Mouse (Mus musculus): ENCODE data around the gene Golga1. TPM values are rescaled to one million over a fixed set of nuclear protein-coding genes. Genes with fewer than 3 reads are reported as not detected.

Golga1 gene
- polyA plus RNA-seq, 1 experiment from 2014 or later: 17.0 TPM

GRCm38 (mm10) chr2:39005574-39006079 lies 59.7 kb downstream of the Golga1 start, which contains the start of gene Rpl35:
Rpl35 (minus strand) TSS chr2:39005624.
- Histone ChIP-seq H3K4me3 (peak within 1 kb of the TSS; percentile 82), H3K27me3 (replicated peaks) (no peaks in the 10 kb centered on the region), H3K4me1 (peaks cover 52% of the 10 kb centered on the region), H3K9ac (peak within 1 kb of the TSS; percentile 96), H3K27ac (replicated peaks) (peak within 1 kb of the TSS; percentile 85), H3K36me3 (peaks cover 34% of the 10 kb centered on the region), H3K9me3 (no peaks in the 10 kb centered on the region), H3K4me2 (peak within 1 kb of the TSS; percentile 98)
- WGBS: 11% methylated on average over 15 of the region's 15 CpGs
- ATAC-seq (ENCODE audit: extremely low read depth, insufficient number of reproducible peaks, low FRiP score, low TSS enrichment): no peak

GRCm38 (mm10) chr2:39004880-39005435 lies 60.4 kb downstream of the Golga1 start, which contains the start of gene Arpc5l:
Arpc5l (plus strand) TSS chr2:39005348.
- Histone ChIP-seq H3K4me1 (peaks cover 50% of the 10 kb centered on the region), H3K27me3 (replicated peaks) (no peaks in the 10 kb centered on the region), H3K4me3 (peak within 1 kb of the TSS; percentile 82), H3K36me3 (peaks cover 41% of the 10 kb centered on the region), H3K9me3 (no peaks in the 10 kb centered on the region), H3K9ac (peak within 1 kb of the TSS; percentile 96), H3K27ac (replicated peaks) (peak within 1 kb of the TSS; percentile 85), H3K4me2 (peak within 1 kb of the TSS; percentile 98)
- WGBS: under 1% methylated on average over 58 of the region's 58 CpGs
- ATAC-seq (ENCODE audit: extremely low read depth, insufficient number of reproducible peaks, low FRiP score, low TSS enrichment): peak; percentile 80

- WGBS: 0% methylated on average over 11 of the region's 11 CpGs
- no peaks in the 10 kb centered on the region for H3K9me3 ChIP-seq
- peaks cover 45% of the 10 kb centered on the region for H3K36me3 ChIP-seq
- peaks cover 46% of the 10 kb centered on the region for H3K4me1 ChIP-seq
- H3K27me3 ChIP-seq (replicated peaks): no peaks in the 10 kb centered on the region
- peak overlapping the region; percentile 82 for H3K4me3 ChIP-seq
- ATAC-seq (ENCODE audit: extremely low read depth, insufficient number of reproducible peaks, low FRiP score, low TSS enrichment): no peak
- peak overlapping the region; percentile 96 for H3K9ac ChIP-seq
- H3K27ac ChIP-seq (replicated peaks): peak overlapping the region; percentile 85
- peak overlapping the region; percentile 98 for H3K4me2 ChIP-seq
Observed at GRCm38 (mm10) chr2:39004372-39004771, 61.0 kb downstream of the Golga1 start.

- H3K4me2 ChIP-seq: peak overlapping the region; percentile 98
- H3K9me3 ChIP-seq: no peaks in the 10 kb centered on the region
- peaks cover 45% of the 10 kb centered on the region for H3K36me3 ChIP-seq
- no peaks in the 10 kb centered on the region for H3K27me3 ChIP-seq (replicated peaks)
- 62% methylated on average over 5 of the region's 5 CpGs for WGBS
- peak overlapping the region; percentile 96 for H3K9ac ChIP-seq
- no peak overlapping the region; the same call in 1 of the 2 replicates for H3K27ac ChIP-seq (replicated peaks)
- peaks cover 37% of the 10 kb centered on the region for H3K4me1 ChIP-seq
- ATAC-seq (ENCODE audit: extremely low read depth, insufficient number of reproducible peaks, low FRiP score, low TSS enrichment): no peak
- peak overlapping the region; percentile 82 for H3K4me3 ChIP-seq
Observed at GRCm38 (mm10) chr2:39003512-39003911, 61.8 kb downstream of the Golga1 start.

GRCm38 (mm10) chr2:39003106-39003505 lies 62.2 kb downstream of the Golga1 start:
- Histone ChIP-seq H3K9ac (peak overlapping the region; percentile 96), H3K36me3 (peaks cover 45% of the 10 kb centered on the region), H3K4me3 (peak overlapping the region; percentile 82), H3K9me3 (no peaks in the 10 kb centered on the region), H3K4me2 (peak overlapping the region; percentile 98), H3K4me1 (peaks cover 41% of the 10 kb centered on the region), H3K27me3 (replicated peaks) (no peaks in the 10 kb centered on the region), H3K27ac (replicated peaks) (no peak overlapping the region)
- ATAC-seq (ENCODE audit: extremely low read depth, insufficient number of reproducible peaks, low FRiP score, low TSS enrichment): no peak
- 49% methylated on average over 8 of the region's 8 CpGs for WGBS

- 71% methylated on average over 3 of the region's 3 CpGs for WGBS
- Histone ChIP-seq H3K36me3 (peaks cover 45% of the 10 kb centered on the region), H3K4me1 (peaks cover 43% of the 10 kb centered on the region), H3K4me2 (no peak overlapping the region), H3K9ac (no peak overlapping the region; the same call in 1 of the 2 replicates), H3K27ac (replicated peaks) (no peak overlapping the region), H3K4me3 (no peak overlapping the region), H3K27me3 (replicated peaks) (no peaks in the 10 kb centered on the region), H3K9me3 (no peaks in the 10 kb centered on the region)
- no peak for ATAC-seq (ENCODE audit: extremely low read depth, insufficient number of reproducible peaks, low FRiP score, low TSS enrichment)
Observed at GRCm38 (mm10) chr2:39001866-39002265, 63.5 kb downstream of the Golga1 start.

GRCm38 (mm10) chr2:39000587-39000919 lies 64.8 kb downstream of the Golga1 start:
- Histone ChIP-seq H3K9me3 (no peaks in the 10 kb centered on the region), H3K27ac (replicated peaks) (no peak overlapping the region), H3K36me3 (peaks cover 45% of the 10 kb centered on the region), H3K4me3 (no peak overlapping the region), H3K4me1 (peaks cover 31% of the 10 kb centered on the region), H3K4me2 (no peak overlapping the region), H3K27me3 (replicated peaks) (no peaks in the 10 kb centered on the region), H3K9ac (no peak overlapping the region)
- WGBS: 85% methylated on average over 4 of the region's 4 CpGs
- no peak for ATAC-seq (ENCODE audit: extremely low read depth, insufficient number of reproducible peaks, low FRiP score, low TSS enrichment)

GRCm38 (mm10) chr2:38999910-39000586 lies 65.3 kb downstream of the Golga1 start:
- H3K9ac ChIP-seq: no peak overlapping the region
- no peak overlapping the region for H3K27ac ChIP-seq (replicated peaks)
- peaks cover 45% of the 10 kb centered on the region for H3K36me3 ChIP-seq
- H3K27me3 ChIP-seq (replicated peaks): no peaks in the 10 kb centered on the region
- H3K4me3 ChIP-seq: no peak overlapping the region
- no peaks in the 10 kb centered on the region for H3K9me3 ChIP-seq
- no peak for ATAC-seq (ENCODE audit: extremely low read depth, insufficient number of reproducible peaks, low FRiP score, low TSS enrichment)
- peaks cover 30% of the 10 kb centered on the region for H3K4me1 ChIP-seq
- H3K4me2 ChIP-seq: no peak overlapping the region
- WGBS: 65% methylated on average over 8 of the region's 8 CpGs

- peaks cover 30% of the 10 kb centered on the region for H3K4me1 ChIP-seq
- no peaks in the 10 kb centered on the region for H3K27me3 ChIP-seq (replicated peaks)
- H3K9me3 ChIP-seq: no peaks in the 10 kb centered on the region
- no peak for ATAC-seq (ENCODE audit: extremely low read depth, insufficient number of reproducible peaks, low FRiP score, low TSS enrichment)
- peaks cover 45% of the 10 kb centered on the region for H3K36me3 ChIP-seq
- 0 out of 2 replicates have a peak overlapping the region, but pooled peaks have one; percentile 8 for H3K27ac ChIP-seq (replicated peaks)
- no peak overlapping the region for H3K9ac ChIP-seq
- no peak overlapping the region for H3K4me3 ChIP-seq
- H3K4me2 ChIP-seq: no peak overlapping the region
- 39% methylated on average over 4 of the region's 4 CpGs for WGBS
Observed at GRCm38 (mm10) chr2:38999381-38999780, 66.0 kb downstream of the Golga1 start.

GRCm38 (mm10) chr2:38997386-38998374 lies 67.7 kb downstream of the Golga1 start, which contains the start of gene Wdr38:
Wdr38 (plus strand) TSS chr2:38997476.
- WGBS: 9% methylated on average over 33 of the region's 33 CpGs
- ATAC-seq (ENCODE audit: extremely low read depth, insufficient number of reproducible peaks, low FRiP score, low TSS enrichment): peak; percentile 69

GRCm38 (mm10) chr2:38992452-38992851 lies 72.9 kb downstream of the Golga1 start:
- Histone ChIP-seq H3K27me3 (replicated peaks) (no peaks in the 10 kb centered on the region), H3K36me3 (no peaks in the 10 kb centered on the region), H3K4me1 (peaks cover 7% of the 10 kb centered on the region; the same call in 1 of the 2 replicates), H3K4me3 (no peak overlapping the region), H3K27ac (replicated peaks) (no peak overlapping the region), H3K9me3 (no peaks in the 10 kb centered on the region), H3K4me2 (no peak overlapping the region), H3K9ac (no peak overlapping the region)
- no peak for ATAC-seq (ENCODE audit: extremely low read depth, insufficient number of reproducible peaks, low FRiP score, low TSS enrichment)
- WGBS: 52% methylated on average over 4 of the region's 4 CpGs

More at GRCm38 (mm10) chr2:38997386-38998374, 67.7 kb downstream of the Golga1 start, which contains the start of gene Wdr38:
- Histone ChIP-seq H3K9me3 (no peaks in the 10 kb centered on the region), H3K4me2 (peak within 1 kb of the TSS; percentile 74), H3K9ac (peak within 1 kb of the TSS; percentile 80), H3K4me3 (peak within 1 kb of the TSS; percentile 57), H3K36me3 (peaks cover 32% of the 10 kb centered on the region), H3K27me3 (replicated peaks) (no peaks in the 10 kb centered on the region), H3K4me1 (peaks cover 14% of the 10 kb centered on the region), H3K27ac (replicated peaks) (no peak within 1 kb of the TSS; the same call in 1 of the 2 replicates)

Data from heart, embryonic 13.5 days (tissue).